Mouse (Mus musculus) C2C12 (cell line): Measurements from ENCODE around the gene Stip1. TPM values are rescaled to one million over a fixed set of nuclear protein-coding genes. Genes with fewer than 3 reads are reported as not detected.

Experiments
- H3K27me3 ChIP-seq: one replicate; pipeline ENCODE4 v1.6.1; 2011; ENCODE audit not compliant: control insufficient read depth, insufficient read depth, insufficient read length
- H3K36me3 ChIP-seq: one replicate; pipeline ENCODE4 v1.6.1; 2011; ENCODE audit not compliant: control insufficient read depth, insufficient read depth
- H3K4me3 ChIP-seq: one replicate; pipeline ENCODE4 v1.5.1; 2011; ENCODE audit warnings: mild to moderate bottlenecking, control low read depth; ENCODE audit not compliant: poor library complexity, insufficient read depth, severe bottlenecking
- H3K79me2 ChIP-seq: one replicate; pipeline ENCODE4 v1.6.1; 2011; ENCODE audit not compliant: control insufficient read depth, insufficient read depth
- H3K79me3 ChIP-seq: one replicate; pipeline ENCODE4 v1.6.1; 2011; ENCODE audit warnings: low read depth, control low read depth
- H3ac ChIP-seq: one replicate; pipeline ENCODE3; 2011; ENCODE audit warnings: low read depth; ENCODE audit not compliant: control insufficient read depth, insufficient read length
- CEBPB ChIP-seq: IDR thresholded peaks from one replicate; pipeline ENCODE4 v1.6.1; 2011; ENCODE audit warnings: low read depth, mild to moderate bottlenecking, control low read depth, moderate library complexity
- CTCF ChIP-seq: IDR thresholded peaks from one replicate; pipeline ENCODE4 v1.5.1; 2011; ENCODE audit not compliant: control insufficient read depth, insufficient read depth, insufficient read length
- FOSL1 ChIP-seq: IDR thresholded peaks from one replicate; pipeline ENCODE4 v1.8.0; 2011; ENCODE audit warnings: mild to moderate bottlenecking, low read length; ENCODE audit not compliant: poor library complexity, insufficient read depth, severe bottlenecking
- MAX ChIP-seq: IDR thresholded peaks from one replicate; pipeline ENCODE4 v1.6.1; 2011; ENCODE audit warnings: mild to moderate bottlenecking, control low read depth
- MYOD1 ChIP-seq: IDR thresholded peaks from one replicate; pipeline ENCODE4 v1.6.1; 2011; ENCODE audit warnings: low read depth; ENCODE audit not compliant: control insufficient read depth, insufficient read length
- MYOG ChIP-seq: IDR thresholded peaks from one replicate; pipeline ENCODE4 v1.6.1; 2011; ENCODE audit not compliant: control insufficient read depth, insufficient read length; ENCODE audit errors: extremely low read depth
- USF1 ChIP-seq: IDR thresholded peaks from one replicate; pipeline ENCODE4 v1.6.1; 2011; ENCODE audit warnings: low read depth, mild to moderate bottlenecking, control low read depth, moderate library complexity
- polyA plus RNA-seq: library from polyadenylated mRNA; unstranded; fragments of >200 nt; fragmentation: generic; extraction: Trizol; gene quantifications from one replicate; pipeline ENCODE4 v1.2.1, GENCODE M21; 2012; ENCODE audit warnings: missing spikeins

The Stip1 gene
- polyA plus RNA-seq, 1 experiment: 309 TPM

DNA sequence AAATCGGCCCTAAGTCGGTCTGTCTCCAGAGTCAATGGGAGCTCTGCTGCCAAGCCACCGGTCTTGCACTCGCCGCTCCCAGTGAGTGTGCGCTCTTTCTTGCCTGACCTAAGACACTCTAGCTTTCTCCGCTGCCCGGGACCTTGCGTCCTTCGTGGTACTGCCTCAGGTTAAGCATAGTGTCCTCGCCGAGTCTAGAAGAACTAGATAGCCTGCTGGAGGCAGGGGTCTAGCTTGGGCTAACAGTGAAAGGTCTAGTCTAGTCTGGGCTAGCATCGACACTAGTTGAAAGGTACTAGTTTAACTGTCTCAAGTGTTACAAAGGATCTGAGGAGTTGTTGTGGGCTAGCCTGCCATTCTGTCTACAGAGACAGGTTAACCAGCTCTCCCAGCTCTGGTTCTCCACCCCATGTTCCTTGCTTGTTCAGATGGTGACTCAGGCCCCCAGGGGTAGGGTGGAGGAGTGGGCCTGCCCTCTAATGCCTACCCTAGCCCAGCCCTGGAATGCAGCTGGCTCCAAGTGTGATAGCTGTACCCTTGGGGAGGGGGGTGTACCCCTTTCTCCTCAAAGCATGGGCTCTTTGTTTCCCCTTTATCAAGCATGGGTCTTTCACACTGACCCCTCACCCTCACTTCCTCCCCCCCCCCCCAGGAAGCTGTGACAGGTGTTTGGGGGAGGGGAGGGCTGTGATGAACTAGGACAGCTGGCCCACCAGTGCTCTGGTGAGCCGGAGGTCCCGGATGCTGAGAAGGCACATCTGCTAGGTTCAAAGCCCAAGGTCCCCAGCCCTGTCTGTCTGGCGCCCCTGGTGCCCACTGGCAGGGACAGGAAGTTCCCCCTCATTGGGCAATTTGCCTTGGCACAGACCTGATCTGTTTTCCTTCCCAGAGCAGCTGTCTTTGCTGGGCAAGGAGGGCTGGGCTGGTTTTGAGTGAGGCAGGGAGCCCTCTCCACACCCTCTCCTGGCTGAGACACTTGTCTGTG is 63.9 kb downstream of the Stip1 start, which contains the start of gene Plcb3:
TSS of gene Plcb3 (minus strand) at position 934 of the 985 bp plus-strand sequence.
- H3K4me3 ChIP-seq: peak within 1 kb of the TSS; percentile 99
- peaks cover 58% of the 10 kb centered on the region for H3K79me2 ChIP-seq
- no peaks in the 10 kb centered on the region for H3K27me3 ChIP-seq
- peak within 1 kb of the TSS; percentile 90 for H3ac ChIP-seq
- TF ChIP-seq MYOD1: peak; percentile 96
- TF ChIP-seq CTCF: peak; percentile 29
- peak; percentile 79 for TF ChIP-seq CEBPB
- TF ChIP-seq MAX: no peak
- no peak for TF ChIP-seq FOSL1
- H3K79me3 ChIP-seq: peaks cover 31% of the 10 kb centered on the region
- peaks cover 27% of the 10 kb centered on the region for H3K36me3 ChIP-seq

- H3K79me3 ChIP-seq: peaks cover 31% of the 10 kb centered on the region
- H3K4me3 ChIP-seq: peak within 1 kb of the TSS; percentile 99
- H3K27me3 ChIP-seq: no peaks in the 10 kb centered on the region
- H3K79me2 ChIP-seq: peaks cover 55% of the 10 kb centered on the region
- peaks cover 27% of the 10 kb centered on the region for H3K36me3 ChIP-seq
- TF ChIP-seq USF1 (peak; percentile 87), CTCF (no peak), MAX (peak; percentile 4), MYOD1 (no peak), FOSL1 (no peak)
- H3ac ChIP-seq: peak within 1 kb of the TSS; percentile 90
These were observed 65.3 kb downstream of the Stip1 start, which contains the start of gene Ppp1r14b for GRCm38 (mm10) chr19:6974211-6975205. Gene Ppp1r14b, plus strand, starts transcription at chr19:6974968.

DNA sequence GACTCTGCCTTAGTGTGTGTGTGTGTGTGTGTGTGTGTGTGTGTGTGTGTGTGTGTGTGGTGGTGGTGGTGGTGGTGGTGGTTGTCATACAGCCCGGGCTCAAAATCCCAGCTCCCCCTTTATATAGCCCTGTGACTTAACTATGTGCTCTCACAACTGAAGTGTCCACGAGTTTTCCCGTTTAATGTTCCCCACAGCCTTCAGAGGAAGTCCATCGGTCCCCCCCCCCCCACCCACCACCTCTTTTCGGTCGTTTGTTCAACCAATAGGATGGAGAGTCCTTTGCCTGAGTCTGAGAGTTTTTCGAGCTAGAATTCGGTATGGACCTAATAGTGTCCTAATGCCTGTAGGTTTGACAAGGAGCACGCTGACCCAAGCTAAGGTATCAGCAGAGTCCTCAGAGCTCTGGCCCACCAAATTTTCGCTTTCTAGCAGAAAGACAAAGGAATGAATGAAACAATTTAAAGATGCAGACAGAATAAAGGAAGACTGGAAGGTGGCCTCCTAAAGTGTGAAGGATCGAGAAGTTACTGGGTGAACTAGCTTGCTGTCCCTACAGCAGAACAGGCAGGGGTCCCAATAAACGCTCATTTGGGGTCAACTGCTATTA is 66.1 kb downstream of the Stip1 start:
- peak overlapping the region; percentile 99 for H3K4me3 ChIP-seq
- peaks cover 34% of the 10 kb centered on the region for H3K79me3 ChIP-seq
- peaks cover 24% of the 10 kb centered on the region for H3K36me3 ChIP-seq
- peak overlapping the region; percentile 50 for H3ac ChIP-seq
- H3K79me2 ChIP-seq: peaks cover 56% of the 10 kb centered on the region
- TF ChIP-seq FOSL1: no peak
- TF ChIP-seq CTCF: no peak
- no peak for TF ChIP-seq MYOG
- TF ChIP-seq MAX: no peak
- no peak for TF ChIP-seq MYOD1
- no peak for TF ChIP-seq USF1
- H3K27me3 ChIP-seq: no peaks in the 10 kb centered on the region

- H3K79me3 ChIP-seq: peaks cover 33% of the 10 kb centered on the region
- TF ChIP-seq MYOG (no peak), FOSL1 (no peak), CEBPB (peak; percentile 10), MYOD1 (no peak), CTCF (no peak), USF1 (no peak), MAX (no peak)
- no peak overlapping the region for H3ac ChIP-seq
- H3K36me3 ChIP-seq: peaks cover 11% of the 10 kb centered on the region
- H3K79me2 ChIP-seq: peaks cover 56% of the 10 kb centered on the region
- H3K4me3 ChIP-seq: no peak overlapping the region
- H3K27me3 ChIP-seq: no peaks in the 10 kb centered on the region
These were observed 67.4 kb downstream of the Stip1 start for GRCm38 (mm10) chr19:6972247-6972917.
